Mouse (Mus musculus) liver, adult 2 months (tissue): Measurements from ENCODE around the gene Olfr1218. TPM values are rescaled to one million over a fixed set of nuclear protein-coding genes. Genes with fewer than 3 reads are reported as not detected.
"Not testable (repeated sequence)": the region's sequence is repeated elsewhere in the genome, so short reads cannot be mapped to it uniquely, and the experiment has no call there.

Source experiments
- DNase-seq: peaks from one replicate; pipeline ENCODE4 v3.0.0-alpha.2; 2011; ENCODE audit warnings: low read depth, low spot score; ENCODE audit errors: extremely low read depth
- H3K27ac ChIP-seq: fragments of 200-500 bp; replicated peaks from 2 replicates; pipeline ENCODE4 v1.5.1; 2012; ENCODE audit warnings: low read depth, mild to moderate bottlenecking, control low read depth, inconsistent platforms, low read length; ENCODE audit not compliant: insufficient read depth
- H3K27me3 ChIP-seq: fragments of 200-500 bp; 2 replicates; pipeline ENCODE4 v1.6.1; 2012; ENCODE audit warnings: mild to moderate bottlenecking, moderate library complexity, low read length, inconsistent platforms; ENCODE audit not compliant: control insufficient read depth, insufficient read depth
- H3K36me3 ChIP-seq: fragments of 200-500 bp; 2 replicates; pipeline ENCODE4 v1.6.1; 2012; ENCODE audit warnings: low read length, inconsistent platforms; ENCODE audit not compliant: control insufficient read depth, insufficient read depth
- H3K4me1 ChIP-seq: fragments of 200-500 bp; 2 replicates; pipeline ENCODE4 v1.6.1; 2011; ENCODE audit warnings: low read length; ENCODE audit not compliant: control insufficient read depth, insufficient read depth
- H3K4me3 ChIP-seq: fragments of 200-500 bp; 2 replicates; pipeline ENCODE4 v1.5.1; 2011; ENCODE audit warnings: low read depth, mild to moderate bottlenecking, control low read depth, low read length, moderate library complexity; ENCODE audit not compliant: insufficient read depth
- H3K79me2 ChIP-seq: fragments of 200-500 bp; 2 replicates; pipeline ENCODE4 v1.6.1; 2012; ENCODE audit warnings: inconsistent platforms, mild to moderate bottlenecking, low read length, moderate library complexity; ENCODE audit not compliant: control insufficient read depth, insufficient read depth
- H3K9ac ChIP-seq: fragments of 200-500 bp; 2 replicates; pipeline ENCODE4 v1.6.1; 2012; ENCODE audit warnings: low read depth, mild to moderate bottlenecking, control low read depth, inconsistent platforms, low read length
- CTCF ChIP-seq: fragments of 200-500 bp; IDR thresholded peaks from 2 replicates; pipeline ENCODE4 v1.5.1; 2011; ENCODE audit warnings: low read depth, low read length, control low read depth
- POLR2A ChIP-seq: fragments of 200-500 bp; IDR thresholded peaks from 2 replicates; pipeline ENCODE4 v1.6.1; 2011; ENCODE audit warnings: low read length, control low read depth; ENCODE audit not compliant: insufficient read depth; ENCODE audit errors: extremely low read depth
- WGBS: fragments of 180-500 bp; shearing (Covaris S2); methylation state at CpG from one replicate; pipeline ENCODE4 v1.1.7; 2018; 5-methylcytosine and 5-hydroxymethylcytosine counted together
- polyA plus RNA-seq: library from polyadenylated mRNA; depleted of rRNA; stranded (reverse); fragments of >200 nt; gene quantifications from 2 replicates; pipeline ENCODE4 v1.2.3, GENCODE M21; 2012; rRNA removed
- total RNA-seq: library from RNA; depleted of rRNA; stranded (reverse); fragments of >200 nt; gene quantifications from 2 replicates; pipeline ENCODE4 v1.2.3, GENCODE M21; 2014; rRNA removed

The Olfr1218 gene
- total and polyA plus RNA-seq, 2 experiments = not detected

GRCm38 (mm10) chr2:89031965-89032364, 29.0 kb downstream of the Olfr1218 start, which contains the start of gene Olfr1217:
Olfr1217 (minus strand) TSS chr2:89032065.
- H3K27me3 ChIP-seq = no peaks in the 10 kb centered on the region
- H3K9ac ChIP-seq = no peak within 1 kb of the TSS
- H3K27ac ChIP-seq = no peak within 1 kb of the TSS
- no peak within 1 kb of the TSS for H3K4me3 ChIP-seq
- H3K4me1 ChIP-seq = no peaks in the 10 kb centered on the region
- WGBS = 48% methylated on average over 2 of the region's 2 CpGs
- no peaks in the 10 kb centered on the region for H3K79me2 ChIP-seq
- no peaks in the 10 kb centered on the region for H3K36me3 ChIP-seq
- no peak for DNase-seq
- no peak for TF ChIP-seq POLR2A
- no peak for TF ChIP-seq CTCF

GRCm38 (mm10) chr2:89021436-89021835, 39.6 kb downstream of the Olfr1218 start:
- H3K27ac ChIP-seq, H3K4me1 ChIP-seq, H3K9ac ChIP-seq, H3K27me3 ChIP-seq, H3K36me3 ChIP-seq, H3K79me2 ChIP-seq, DNase-seq, H3K4me3 ChIP-seq: not testable (repeated sequence)
- WGBS = 61% methylated on average over 3 of the region's 3 CpGs

GRCm38 (mm10) chr2:89018240-89018639, 42.7 kb downstream of the Olfr1218 start, which contains the start of gene Olfr1216:
Olfr1216 (minus strand) TSS chr2:89018340.
- H3K79me2 ChIP-seq = no peaks in the 10 kb centered on the region
- no peak within 1 kb of the TSS for H3K4me3 ChIP-seq
- TF ChIP-seq CTCF (no peak), POLR2A (no peak)
- WGBS = 59% methylated on average over 1 of the region's 1 CpGs
- no peaks in the 10 kb centered on the region for H3K36me3 ChIP-seq
- no peaks in the 10 kb centered on the region for H3K27me3 ChIP-seq
- no peak within 1 kb of the TSS for H3K27ac ChIP-seq
- H3K4me1 ChIP-seq = no peaks in the 10 kb centered on the region
- H3K9ac ChIP-seq = no peak within 1 kb of the TSS
- DNase-seq = no peak

- Histone ChIP-seq H3K9ac (no peak within 1 kb of the TSS), H3K27me3 (no peaks in the 10 kb centered on the region), H3K27ac (no peak within 1 kb of the TSS), H3K79me2 (no peaks in the 10 kb centered on the region), H3K4me3 (no peak within 1 kb of the TSS), H3K4me1 (no peaks in the 10 kb centered on the region), H3K36me3 (no peaks in the 10 kb centered on the region)
- 46% methylated on average over 2 of the region's 2 CpGs for WGBS
- DNase-seq = no peak
- TF ChIP-seq POLR2A (no peak), CTCF (no peak)
Observed at GRCm38 (mm10) chr2:89006873-89007272, 54.1 kb downstream of the Olfr1218 start, which contains the start of gene Olfr1215. Olfr1215 (minus strand) TSS chr2:89006973.

Other genes with a start within 250 kb of the Olfr1218 start
- not detected in 2 replicates for gene Olfr1202, start 246.7 kb downstream of the Olfr1218 start, total RNA-seq
- not detected in 2 replicates for gene Olfr1202, start 246.7 kb downstream of the Olfr1218 start, polyA plus RNA-seq
- not detected in 2 replicates for gene Olfr1205, start 231.4 kb downstream of the Olfr1218 start, total RNA-seq
- not detected in 2 replicates for gene Olfr1205, start 231.4 kb downstream of the Olfr1218 start, polyA plus RNA-seq
- gene Olfr1204, start 211.9 kb downstream of the Olfr1218 start, total RNA-seq = not detected in 2 replicates
- gene Olfr1204, start 211.9 kb downstream of the Olfr1218 start, polyA plus RNA-seq = not detected in 2 replicates
- not detected in 2 replicates for gene Olfr1206, start 198.0 kb downstream of the Olfr1218 start, total RNA-seq
- gene Olfr1206, start 198.0 kb downstream of the Olfr1218 start, polyA plus RNA-seq = not detected in 2 replicates
- not detected in 2 replicates for gene Olfr1208, start 158.9 kb downstream of the Olfr1218 start, total RNA-seq
- gene Olfr1208, start 158.9 kb downstream of the Olfr1218 start, polyA plus RNA-seq = not detected in 2 replicates
- gene Olfr1209, start 146.0 kb downstream of the Olfr1218 start, total RNA-seq = not detected in 2 replicates
- gene Olfr1209, start 146.0 kb downstream of the Olfr1218 start, polyA plus RNA-seq = not detected in 2 replicates
- gene Olfr1211, start 123.1 kb downstream of the Olfr1218 start, total RNA-seq = not detected in 2 replicates
- not detected in 2 replicates for gene Olfr1211, start 123.1 kb downstream of the Olfr1218 start, polyA plus RNA-seq
- gene Olfr1212, start 107.2 kb downstream of the Olfr1218 start, total RNA-seq = not detected in 2 replicates
- not detected in 2 replicates for gene Olfr1212, start 107.2 kb downstream of the Olfr1218 start, polyA plus RNA-seq
- not detected in 2 replicates for gene Gm13762, start 80.9 kb downstream of the Olfr1218 start, total RNA-seq
- not detected in 2 replicates for gene Gm13762, start 80.9 kb downstream of the Olfr1218 start, polyA plus RNA-seq
- gene Olfr1214, start 68.5 kb downstream of the Olfr1218 start, total RNA-seq = not detected in 2 replicates
- not detected in 2 replicates for gene Olfr1214, start 68.5 kb downstream of the Olfr1218 start, polyA plus RNA-seq
- gene Olfr1215, start 54.2 kb downstream of the Olfr1218 start, total RNA-seq = not detected in 2 replicates
- gene Olfr1215, start 54.2 kb downstream of the Olfr1218 start, polyA plus RNA-seq = not detected in 2 replicates
- gene Olfr1216, start 42.8 kb downstream of the Olfr1218 start, total RNA-seq = not detected in 2 replicates
- not detected in 2 replicates for gene Olfr1216, start 42.8 kb downstream of the Olfr1218 start, polyA plus RNA-seq
- not detected in 2 replicates for gene Olfr1217, start 29.1 kb downstream of the Olfr1218 start, total RNA-seq
- not detected in 2 replicates for gene Olfr1217, start 29.1 kb downstream of the Olfr1218 start, polyA plus RNA-seq
- not detected in 2 replicates for gene Olfr1219, start 22.3 kb upstream of the Olfr1218 start, total RNA-seq
- gene Olfr1219, start 22.3 kb upstream of the Olfr1218 start, polyA plus RNA-seq = not detected in 2 replicates
- gene Olfr1220, start 45.6 kb upstream of the Olfr1218 start, total RNA-seq = not detected in 2 replicates
- gene Olfr1220, start 45.6 kb upstream of the Olfr1218 start, polyA plus RNA-seq = not detected in 2 replicates
- gene Olfr1221, start 56.1 kb upstream of the Olfr1218 start, total RNA-seq = not detected in 2 replicates
- not detected in 2 replicates for gene Olfr1221, start 56.1 kb upstream of the Olfr1218 start, polyA plus RNA-seq
- gene Olfr1222, start 71.9 kb upstream of the Olfr1218 start, total RNA-seq = not detected in 2 replicates
- gene Olfr1222, start 71.9 kb upstream of the Olfr1218 start, polyA plus RNA-seq = not detected in 2 replicates
- gene Olfr1223, start 90.4 kb upstream of the Olfr1218 start, total RNA-seq = not detected in 2 replicates
- not detected in 2 replicates for gene Olfr1223, start 90.4 kb upstream of the Olfr1218 start, polyA plus RNA-seq
- not detected in 2 replicates for gene Olfr1224-ps1, start 102.9 kb upstream of the Olfr1218 start, total RNA-seq
- not detected in 2 replicates for gene Olfr1224-ps1, start 102.9 kb upstream of the Olfr1218 start, polyA plus RNA-seq
- gene Olfr1225, start 113.5 kb upstream of the Olfr1218 start, total RNA-seq = not detected in 2 replicates
- not detected in 2 replicates for gene Olfr1225, start 113.5 kb upstream of the Olfr1218 start, polyA plus RNA-seq
- gene Olfr1226, start 138.9 kb upstream of the Olfr1218 start, total RNA-seq = not detected in 2 replicates
- not detected in 2 replicates for gene Olfr1226, start 138.9 kb upstream of the Olfr1218 start, polyA plus RNA-seq
- not detected in 2 replicates for gene Olfr1228, start 192.9 kb upstream of the Olfr1218 start, total RNA-seq
- gene Olfr1228, start 192.9 kb upstream of the Olfr1218 start, polyA plus RNA-seq = not detected in 2 replicates
- gene Olfr1229, start 226.8 kb upstream of the Olfr1218 start, total RNA-seq = not detected in 2 replicates
- gene Olfr1229, start 226.8 kb upstream of the Olfr1218 start, polyA plus RNA-seq = not detected in 2 replicates
- gene Olfr1230, start 236.1 kb upstream of the Olfr1218 start, total RNA-seq = not detected in 2 replicates
- not detected in 2 replicates for gene Olfr1230, start 236.1 kb upstream of the Olfr1218 start, polyA plus RNA-seq
- gene Olfr1231, start 245.9 kb upstream of the Olfr1218 start, total RNA-seq = not detected in 2 replicates
- not detected in 2 replicates for gene Olfr1231, start 245.9 kb upstream of the Olfr1218 start, polyA plus RNA-seq